Mouse (Mus musculus): ENCODE results near the gene Lsm4. TPM values are rescaled to one million over a fixed set of nuclear protein-coding genes. Genes with fewer than 3 reads are reported as not detected.

Gene Lsm4
- total RNA-seq, 2 experiments from 2014 or later, result 82.8 to 94.1 TPM

- intact Hi-C loops (cut with DNase I), result no loop called here
- no peak for DNase-seq
These were observed 2.3 kb downstream of the Lsm4 start for GRCm38 (mm10) chr8:70675336-70675735.

DNA sequence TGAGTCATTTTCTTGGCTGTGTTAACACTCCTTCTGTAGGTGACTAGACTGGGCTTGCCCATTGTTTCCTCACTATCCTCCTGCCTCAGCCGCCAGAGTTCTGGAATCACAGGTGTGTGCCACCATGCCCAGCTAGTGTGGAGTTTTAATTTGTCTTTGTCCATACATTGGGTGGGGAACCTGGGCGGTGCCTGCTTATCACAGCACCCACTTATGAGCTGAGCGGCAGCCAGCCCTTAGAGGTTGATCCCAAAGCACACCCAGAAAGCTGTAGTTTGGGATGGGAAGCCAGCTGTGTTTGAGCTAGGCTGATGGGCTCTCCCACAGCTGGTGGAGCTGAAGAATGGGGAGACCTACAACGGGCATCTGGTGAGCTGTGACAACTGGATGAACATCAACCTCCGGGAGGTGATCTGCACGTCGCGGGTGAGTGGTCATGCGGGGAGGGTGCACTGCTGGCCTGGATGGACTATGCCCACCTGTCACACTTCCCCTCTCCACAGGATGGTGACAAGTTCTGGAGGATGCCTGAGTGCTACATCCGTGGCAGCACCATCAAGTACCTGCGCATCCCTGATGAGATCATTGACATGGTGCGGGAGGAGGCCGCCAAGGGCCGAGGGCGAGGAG, 4.5 kb downstream of the Lsm4 start:
- intact Hi-C loops (cut with DNase I), result loop anchor here (2.0 kb wide), 1 partner anchor 13 kb away; no protein-coding TSS in a partner anchor
- DNase-seq, result no peak

DNA sequence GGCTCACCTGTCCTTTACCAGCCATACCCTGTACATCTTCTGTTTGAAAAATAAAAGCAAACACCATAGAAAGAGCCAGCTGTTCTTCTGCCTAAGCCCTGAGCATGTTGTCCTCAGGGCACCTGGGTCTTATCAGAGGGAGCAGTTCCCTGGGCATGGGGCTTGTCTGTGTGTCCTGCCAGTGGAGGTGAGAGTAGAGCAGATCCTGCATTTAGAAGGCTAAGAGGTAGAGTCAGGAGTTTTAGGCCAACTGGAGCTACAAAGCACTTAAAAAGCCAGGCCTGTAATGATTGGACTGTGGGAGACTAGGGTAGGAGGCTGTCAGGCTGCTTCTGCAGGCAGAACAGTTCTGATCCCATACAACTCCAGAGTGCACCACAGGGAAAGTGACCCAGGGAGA, 5.6 kb downstream of the Lsm4 start:
- intact Hi-C loops (cut with DNase I), result no loop called here
- DNase-seq, result peak in 1 of 2 experiments; percentile 11

- intact Hi-C loops (cut with DNase I), result no loop called here
- DNase-seq, result no peak
These were observed 6.4 kb downstream of the Lsm4 start for GRCm38 (mm10) chr8:70679404-70679803.

- peak; percentile 30 to 41 for DNase-seq
- intact Hi-C loops (cut with DNase I), result no loop called here
These were observed 7.0 kb downstream of the Lsm4 start for GRCm38 (mm10) chr8:70680039-70680438.

DNA sequence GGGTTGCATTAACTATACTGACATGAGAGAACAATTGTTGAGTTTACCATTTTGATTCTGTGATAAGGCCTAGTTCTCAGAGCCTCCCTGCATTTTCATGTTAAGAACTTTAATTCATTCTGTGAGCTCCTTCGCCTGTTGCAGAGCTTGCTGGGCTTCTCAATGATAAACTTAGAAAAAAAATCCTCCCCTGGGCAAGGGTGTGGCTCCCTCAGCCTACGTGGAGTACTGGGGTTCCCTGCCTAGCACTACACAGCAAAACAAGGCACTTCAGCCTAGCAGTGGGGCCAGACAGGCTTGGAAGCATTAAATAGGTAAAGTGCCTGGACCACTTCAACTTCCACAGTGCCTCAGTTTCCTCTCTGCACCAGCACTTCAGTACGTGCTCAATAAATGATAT, 8.4 kb downstream of the Lsm4 start:
- peak in 1 of 2 experiments; percentile 44 for DNase-seq
- intact Hi-C loops (cut with DNase I), result no loop called here

DNA sequence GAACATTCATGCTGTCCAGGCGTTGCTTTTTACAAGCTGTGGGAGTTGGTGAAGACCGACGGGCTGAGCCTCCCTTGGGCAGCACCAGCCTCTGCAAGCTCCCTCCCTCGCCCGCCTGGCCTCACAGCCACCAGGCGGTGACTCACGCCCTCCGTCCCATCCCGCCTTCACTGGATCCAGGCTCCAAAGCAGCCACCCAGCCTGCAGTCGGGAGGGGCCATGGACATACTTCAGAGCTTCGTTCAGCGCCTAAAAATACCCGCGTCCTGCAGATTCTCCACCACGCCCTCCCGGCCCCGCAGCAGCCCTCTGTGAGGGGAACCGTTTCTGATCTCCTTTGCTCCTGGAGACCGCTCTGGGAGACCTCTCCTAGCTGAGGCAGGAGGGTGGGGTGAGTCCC, 9.1 kb downstream of the Lsm4 start:
- DNase-seq, result peak; percentile 91 to 93
- intact Hi-C loops (cut with DNase I), result no loop called here

DNA sequence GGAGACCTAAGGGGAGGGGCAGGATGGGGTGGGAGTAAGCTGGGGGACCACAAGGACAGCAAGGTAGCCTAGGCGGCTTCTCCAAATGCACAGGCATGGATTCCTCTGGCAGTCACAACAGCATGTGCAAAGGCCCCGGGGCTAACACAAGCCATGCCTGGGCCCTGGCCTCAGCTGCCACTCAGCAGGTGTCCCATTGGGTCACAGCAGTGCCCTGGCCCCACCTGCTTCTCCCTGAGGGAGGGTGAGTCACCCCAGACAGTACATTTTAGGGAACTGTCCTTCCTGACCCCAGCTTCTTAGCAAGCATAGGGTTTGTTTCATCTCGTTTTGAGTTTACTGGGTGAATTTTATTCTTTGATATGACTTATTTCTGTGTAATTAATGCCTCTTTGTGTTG, 9.6 kb downstream of the Lsm4 start:
- no peak for DNase-seq
- intact Hi-C loops (cut with DNase I), result no loop called here

- no peak for DNase-seq
These were observed 11.2 kb downstream of the Lsm4 start for GRCm38 (mm10) chr8:70684291-70684690.

GRCm38 (mm10) chr8:70687576-70687975, 14.5 kb downstream of the Lsm4 start:
- peak; percentile 90 to 91 for DNase-seq
- intact Hi-C loops (cut with DNase I), result no loop called here

More at GRCm38 (mm10) chr8:70684291-70684690, 11.2 kb downstream of the Lsm4 start:
- intact Hi-C loops (cut with DNase I), result no loop called here

DNA sequence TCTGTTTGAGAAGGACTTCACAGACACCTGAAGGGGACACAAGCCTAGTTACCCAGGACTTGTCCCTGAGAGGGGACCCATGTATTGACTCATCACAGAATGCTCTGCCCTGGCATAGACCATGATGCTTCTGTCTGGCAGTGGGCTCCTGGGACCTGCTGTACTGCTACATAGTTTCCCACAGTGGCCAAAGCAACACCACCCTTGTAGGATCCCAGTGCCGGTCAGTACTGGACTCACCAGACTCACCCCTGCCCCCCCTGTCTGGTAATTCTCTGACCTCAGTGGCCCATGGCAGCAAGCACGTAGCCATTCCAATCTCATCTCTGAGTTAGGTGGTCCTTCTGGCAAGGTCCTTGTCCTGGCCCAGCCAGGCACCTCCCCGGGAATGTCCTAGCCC, 15.1 kb downstream of the Lsm4 start:
- no peak for DNase-seq
- intact Hi-C loops (cut with DNase I), result no loop called here

GRCm38 (mm10) chr8:70689892-70690390, 16.9 kb downstream of the Lsm4 start:
- intact Hi-C loops (cut with DNase I), result loop anchor here (2.0 kb wide), 1 partner anchor 13 kb away; no protein-coding TSS in a partner anchor
- peak in 1 of 2 experiments; percentile 36 for DNase-seq

- no peak for DNase-seq
- intact Hi-C loops (cut with DNase I), result loop anchor here (2.0 kb wide), 1 partner anchor 14 kb away; no protein-coding TSS in a partner anchor
These were observed 18.2 kb downstream of the Lsm4 start for GRCm38 (mm10) chr8:70691230-70691629.

GRCm38 (mm10) chr8:70691727-70692231, 18.7 kb downstream of the Lsm4 start:
- intact Hi-C loops (cut with DNase I), result loop anchor here (2.0 kb wide), 1 partner anchor 15 kb away; no protein-coding TSS in a partner anchor
- DNase-seq, result no peak

GRCm38 (mm10) chr8:70693636-70694035, 20.6 kb downstream of the Lsm4 start:
- intact Hi-C loops (cut with DNase I), result no loop called here
- no peak for DNase-seq

DNA sequence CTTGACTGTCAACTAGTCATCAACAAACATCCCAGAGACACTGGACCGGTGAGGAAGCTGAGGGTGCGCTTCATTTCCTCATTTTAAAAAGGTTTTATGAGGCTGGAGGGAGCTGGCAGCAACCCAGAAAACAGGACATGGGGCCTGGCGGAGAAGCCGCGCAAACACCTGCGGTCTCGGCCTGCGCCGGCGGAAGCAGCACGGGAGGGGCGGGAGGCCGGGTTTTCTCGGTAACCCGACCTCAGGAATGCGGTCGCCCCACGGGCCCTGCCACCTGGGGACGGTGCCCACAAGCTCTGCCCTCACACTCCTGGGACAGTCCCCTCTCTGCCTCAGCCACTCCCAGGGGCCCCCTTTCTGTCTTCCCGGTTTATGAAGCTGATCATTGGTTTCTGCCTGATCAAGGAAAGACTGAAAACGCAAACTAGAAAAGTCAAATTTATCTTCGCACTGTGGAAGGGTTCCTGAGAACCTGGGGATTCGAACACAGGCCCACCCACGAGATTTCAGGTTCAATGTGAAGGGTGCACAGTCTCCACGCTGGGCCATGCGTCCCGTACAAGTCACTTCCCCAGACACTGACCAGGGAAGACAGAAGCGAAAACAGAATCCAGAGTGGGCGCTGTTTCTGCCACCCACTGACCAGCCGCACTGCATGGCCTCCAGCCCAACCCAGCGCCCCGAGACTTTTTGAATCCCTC, 22.4 kb downstream of the Lsm4 start:
- peak; percentile 66 to 68 for DNase-seq
- intact Hi-C loops (cut with DNase I), result no loop called here

DNA sequence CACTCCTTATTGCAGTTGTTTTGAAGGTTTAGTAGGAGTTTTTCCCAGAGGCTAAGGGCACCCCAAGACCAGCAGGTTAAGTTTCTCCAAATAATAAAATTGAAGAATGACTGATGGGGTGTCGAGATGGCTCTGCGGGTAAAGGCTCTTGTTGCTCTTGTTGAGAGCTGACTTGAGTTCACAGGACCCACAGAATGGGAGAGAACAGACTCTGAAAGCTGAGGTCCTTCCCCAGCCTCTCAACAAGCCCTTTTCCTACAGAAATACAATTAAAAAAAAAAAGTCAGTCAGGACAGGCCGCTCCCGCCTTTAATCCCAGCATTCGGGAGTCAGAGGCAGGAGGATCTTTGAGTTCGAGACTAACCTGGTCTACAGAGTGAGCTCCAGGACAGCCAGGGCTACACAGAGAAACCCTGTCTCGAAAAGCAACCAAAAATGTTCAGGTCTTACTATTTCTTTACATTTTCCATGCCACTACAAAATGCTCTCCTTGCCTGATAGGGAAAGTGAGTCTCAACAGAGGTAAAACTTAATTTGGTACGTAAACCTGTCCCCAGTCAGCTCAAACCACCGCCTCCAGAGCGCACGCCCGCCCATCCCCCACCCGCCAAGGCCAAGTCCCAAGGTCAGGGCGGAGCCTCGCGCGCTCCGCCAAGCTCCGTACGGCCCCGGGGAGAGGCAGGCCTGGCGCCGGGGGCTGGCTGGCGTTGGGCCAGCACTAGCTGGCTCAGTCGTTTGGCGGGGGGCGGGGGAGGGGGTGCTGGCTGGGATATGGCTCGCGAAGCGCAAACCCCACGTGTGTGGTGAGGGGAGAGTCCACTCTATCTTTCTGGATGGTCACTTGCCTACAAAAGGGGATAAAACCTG, 23.2 kb downstream of the Lsm4 start:
- peak; percentile 85 to 88 for DNase-seq
- intact Hi-C loops (cut with DNase I), result no loop called here

DNA sequence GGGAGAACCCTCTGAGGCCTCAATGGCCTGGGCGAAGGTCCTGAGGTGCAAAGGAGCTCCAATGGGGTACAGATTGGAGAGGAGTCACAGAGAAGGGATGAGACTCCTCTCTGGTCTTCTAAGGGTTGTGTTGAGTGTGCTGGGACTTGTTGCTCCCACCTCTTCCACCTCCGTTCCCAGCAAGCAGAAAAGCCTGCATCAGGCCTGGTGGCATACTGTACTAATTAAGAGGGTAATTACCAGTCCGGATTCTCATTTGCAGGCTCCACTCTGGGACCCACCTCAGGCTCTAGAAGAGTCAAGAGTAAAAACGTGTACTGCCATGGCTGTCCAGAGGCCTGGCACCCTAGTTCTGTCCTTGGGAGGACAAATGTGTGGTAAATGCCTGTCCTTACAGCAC, 23.9 kb downstream of the Lsm4 start:
- intact Hi-C loops (cut with DNase I), result no loop called here
- DNase-seq, result peak in 1 of 2 experiments; percentile 45

GRCm38 (mm10) chr8:70697366-70698250, 24.6 kb downstream of the Lsm4 start:
- intact Hi-C loops (cut with DNase I), result no loop called here
- DNase-seq, result peak in 1 of 2 experiments; percentile 29
